Mouse (Mus musculus): ENCODE results near the gene Gm47791.

Gene Gm47791

GRCm38 (mm10) chr1:82787414-82787813, 16.4 kb upstream of the Gm47791 start:
- DNase-seq (ENCODE audit: low read depth, low spot score) = peak; percentile 47

DNA sequence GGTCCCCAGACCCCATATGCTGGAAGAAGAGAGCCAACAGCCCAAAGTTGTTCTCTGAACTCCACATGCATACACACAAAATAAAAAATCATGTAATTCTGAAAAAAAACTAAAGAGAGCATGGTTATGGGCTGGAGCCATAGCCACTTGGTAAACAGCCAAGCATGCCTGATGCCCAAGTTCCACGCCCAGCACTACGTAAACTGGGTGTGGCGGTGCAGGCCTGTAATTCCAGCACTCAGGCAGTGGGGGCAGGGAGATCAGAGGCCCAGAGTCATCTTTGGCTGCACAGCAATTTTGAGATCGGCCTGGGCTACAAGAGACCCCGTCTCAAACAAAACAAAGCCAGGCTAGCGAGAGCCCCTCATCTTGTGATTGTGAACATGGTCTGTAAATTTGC, 14.5 kb upstream of the Gm47791 start:
- no peak for DNase-seq (ENCODE audit: low read depth, low spot score)

DNA sequence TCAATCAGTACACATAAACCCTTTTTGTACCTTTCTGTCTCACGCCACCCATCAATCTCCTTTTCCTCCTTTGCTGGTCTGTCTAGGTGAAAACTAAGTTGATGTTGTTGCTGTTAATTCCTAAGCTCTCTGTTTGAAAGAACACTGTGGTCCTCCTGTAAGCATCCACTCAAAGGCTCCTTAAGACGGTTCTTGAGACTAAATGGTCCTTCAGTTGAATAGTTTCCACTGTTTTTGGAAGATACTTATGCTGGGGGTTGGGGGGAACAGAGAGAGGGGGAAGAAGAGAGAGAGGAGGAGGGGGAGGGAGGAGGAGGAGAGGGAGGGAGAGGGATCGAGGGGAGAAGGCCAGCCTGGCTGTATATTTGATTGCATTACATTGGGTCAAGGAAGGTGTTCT, 12.5 kb upstream of the Gm47791 start:
- DNase-seq (ENCODE audit: low read depth, low spot score) = no peak

GRCm38 (mm10) chr1:82779388-82779966, 8.4 kb upstream of the Gm47791 start:
- no peak for DNase-seq (ENCODE audit: low read depth, low spot score)

GRCm38 (mm10) chr1:82775293-82775692, 4.2 kb upstream of the Gm47791 start:
- no peak for DNase-seq (ENCODE audit: low read depth, low spot score)

- DNase-seq (ENCODE audit: low read depth, low spot score) = no peak
Measured at GRCm38 (mm10) chr1:82773208-82773607, 2.2 kb upstream of the Gm47791 start.

GRCm38 (mm10) chr1:82772428-82772827, 1.4 kb upstream of the Gm47791 start:
- DNase-seq (ENCODE audit: low read depth, low spot score) = no peak

DNA sequence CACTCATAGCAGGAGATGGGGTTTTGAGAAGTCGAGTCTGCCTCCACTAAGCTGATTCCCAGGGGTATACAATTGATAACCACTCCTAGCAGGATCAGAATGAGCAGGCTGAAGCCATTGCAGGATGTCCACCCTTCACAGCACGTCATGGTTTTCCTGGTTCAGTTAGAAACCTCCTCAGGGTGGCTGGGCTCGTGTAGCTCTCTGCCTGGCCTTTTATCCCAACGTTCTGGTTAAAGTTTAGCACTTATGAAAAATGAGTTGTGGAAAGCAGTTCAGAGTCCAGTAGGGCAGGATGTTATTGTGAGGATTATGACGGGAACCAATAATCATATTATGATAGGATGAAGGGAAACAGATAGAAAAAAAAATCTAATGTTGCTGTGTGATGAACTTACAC, 2.8 kb downstream of the Gm47791 start, which contains the start of gene Tm4sf20:
Tm4sf20 (minus strand) TSS at position 193 of the 400 bp plus-strand sequence.
- DNase-seq (ENCODE audit: low read depth, low spot score) = no peak

- no peak for DNase-seq (ENCODE audit: low read depth, low spot score)
Measured at GRCm38 (mm10) chr1:82766641-82767040, 4.4 kb downstream of the Gm47791 start.

DNA sequence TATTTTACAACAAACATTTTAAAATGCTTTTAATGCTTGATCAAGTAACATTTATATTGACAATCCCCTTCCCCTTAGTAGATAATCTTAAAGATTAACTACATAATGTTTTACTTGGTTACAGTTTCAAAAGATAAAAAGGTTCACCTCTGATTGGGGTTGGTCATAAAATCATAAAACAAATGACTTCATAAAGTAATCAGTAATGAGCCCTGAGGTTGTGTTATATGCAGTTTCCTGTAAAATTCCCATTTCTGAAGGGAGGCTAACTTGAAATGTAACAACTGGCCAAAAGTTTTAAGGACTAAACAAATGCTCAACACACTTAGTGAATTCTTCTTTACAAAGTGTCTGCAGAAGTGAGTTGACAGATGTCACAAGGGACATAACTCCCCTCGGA, 4.8 kb downstream of the Gm47791 start:
- no peak for DNase-seq (ENCODE audit: low read depth, low spot score)

- DNase-seq (ENCODE audit: low read depth, low spot score) = no peak
Measured at GRCm38 (mm10) chr1:82762274-82762673, 8.8 kb downstream of the Gm47791 start.

- no peak for DNase-seq (ENCODE audit: low read depth, low spot score)
Measured at GRCm38 (mm10) chr1:82761454-82762169, 9.4 kb downstream of the Gm47791 start.

DNA sequence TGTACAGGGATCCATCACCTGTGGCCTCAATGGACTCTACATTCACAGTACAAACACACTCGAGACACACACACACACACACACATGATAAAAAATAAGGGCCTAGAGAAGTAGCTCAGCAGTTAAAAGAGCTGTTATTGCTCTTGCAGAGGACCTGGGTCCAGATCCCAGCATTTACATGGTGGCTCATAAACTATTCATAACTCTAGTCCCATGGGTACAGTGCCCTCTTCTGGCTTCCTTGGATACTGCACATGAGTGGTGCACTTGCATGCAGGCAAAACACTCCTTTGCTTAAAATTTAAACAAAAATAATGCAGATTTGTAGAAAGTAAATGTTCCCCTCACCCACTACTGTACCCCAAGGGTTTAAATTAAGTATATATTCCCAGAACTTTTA, 11.5 kb downstream of the Gm47791 start:
- DNase-seq (ENCODE audit: low read depth, low spot score) = peak; percentile 5

DNA sequence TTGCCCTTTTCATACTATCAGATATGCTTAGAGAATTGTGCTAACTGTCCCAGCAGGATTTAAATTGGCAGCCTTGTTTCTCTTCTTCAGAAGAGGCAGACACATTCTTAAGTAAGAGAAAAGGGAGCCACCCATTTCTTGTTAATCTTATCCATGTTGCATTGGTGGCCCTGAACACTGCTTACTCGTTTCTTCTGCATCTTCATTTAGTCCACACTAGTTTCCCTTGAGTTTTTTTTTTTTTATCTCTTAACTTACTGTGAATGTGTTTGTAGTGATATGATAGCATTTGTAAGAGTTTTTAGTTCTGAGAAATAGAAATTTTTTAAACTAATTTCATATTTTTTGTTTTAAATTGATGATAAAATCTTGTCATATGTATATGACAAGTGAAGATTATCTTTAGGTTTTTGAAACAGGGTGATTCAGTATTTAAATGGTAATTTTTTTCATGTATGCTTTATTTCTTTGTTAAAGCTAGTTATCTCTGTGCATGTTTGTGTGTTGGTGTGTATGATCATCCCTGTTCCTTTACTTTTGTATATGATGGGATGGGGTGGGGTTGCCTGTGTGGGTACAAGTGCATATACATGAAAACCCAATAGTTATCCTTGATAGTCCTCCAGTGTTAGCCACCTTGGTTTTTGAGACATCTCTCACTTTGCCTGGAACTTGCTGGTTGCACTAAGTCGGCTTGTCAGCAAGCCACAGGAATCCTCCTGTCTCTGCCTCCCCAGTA, 23.2 kb downstream of the Gm47791 start:
- DNase-seq (ENCODE audit: low read depth, low spot score) = no peak

GRCm38 (mm10) chr1:82746408-82746807, 24.6 kb downstream of the Gm47791 start:
- no peak for DNase-seq (ENCODE audit: low read depth, low spot score)

- DNase-seq (ENCODE audit: low read depth, low spot score) = no peak
Measured at GRCm38 (mm10) chr1:82743962-82744361, 27.1 kb downstream of the Gm47791 start.

DNA sequence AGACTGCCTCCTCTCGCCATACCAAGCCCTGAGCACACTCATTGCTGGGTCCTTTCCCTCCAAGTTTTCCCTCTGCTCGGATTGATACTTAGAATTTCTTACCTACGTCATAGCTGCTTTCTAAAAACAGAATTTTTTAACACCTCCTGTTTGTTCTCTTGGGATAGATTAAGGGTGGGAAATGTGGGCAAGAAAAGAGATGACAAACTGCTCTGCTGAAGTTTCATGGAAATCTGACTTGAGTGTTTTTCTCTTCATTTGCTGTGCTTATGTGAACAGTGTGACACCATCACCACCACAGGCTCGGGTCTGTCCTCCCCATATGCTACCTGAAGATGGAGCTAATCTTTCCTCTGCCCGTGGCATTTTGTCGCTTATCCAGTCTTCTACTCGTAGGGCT, 29.5 kb downstream of the Gm47791 start:
- DNase-seq (ENCODE audit: low read depth, low spot score) = no peak

- DNase-seq (ENCODE audit: low read depth, low spot score) = no peak
Measured at GRCm38 (mm10) chr1:82738066-82738465, 33.0 kb downstream of the Gm47791 start.

- no peak for DNase-seq (ENCODE audit: low read depth, low spot score)
Measured at GRCm38 (mm10) chr1:82733357-82733756, 37.7 kb downstream of the Gm47791 start.

DNA sequence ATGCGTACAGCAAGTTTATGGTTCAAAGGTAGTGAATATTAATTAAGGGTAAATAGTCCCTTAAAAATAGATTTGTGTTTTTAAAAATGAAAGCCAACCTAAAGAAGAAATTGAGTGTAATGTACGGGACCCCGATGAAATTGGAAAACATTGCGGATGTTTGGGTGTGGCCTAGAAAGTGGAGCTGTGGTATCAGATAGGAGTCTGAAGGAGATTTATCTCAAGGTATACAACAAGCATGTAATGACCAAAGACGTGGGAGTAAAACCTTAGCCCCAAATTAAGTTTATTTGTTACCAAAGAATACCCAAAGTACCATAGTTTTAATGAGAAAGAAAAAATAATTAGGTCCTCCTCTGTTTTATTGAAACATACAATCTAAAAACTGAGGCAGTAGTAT, 44.6 kb downstream of the Gm47791 start:
- no peak for DNase-seq (ENCODE audit: low read depth, low spot score)

- DNase-seq (ENCODE audit: low read depth, low spot score) = peak; percentile 14
Measured at GRCm38 (mm10) chr1:82725875-82726185, 45.2 kb downstream of the Gm47791 start.

DNA sequence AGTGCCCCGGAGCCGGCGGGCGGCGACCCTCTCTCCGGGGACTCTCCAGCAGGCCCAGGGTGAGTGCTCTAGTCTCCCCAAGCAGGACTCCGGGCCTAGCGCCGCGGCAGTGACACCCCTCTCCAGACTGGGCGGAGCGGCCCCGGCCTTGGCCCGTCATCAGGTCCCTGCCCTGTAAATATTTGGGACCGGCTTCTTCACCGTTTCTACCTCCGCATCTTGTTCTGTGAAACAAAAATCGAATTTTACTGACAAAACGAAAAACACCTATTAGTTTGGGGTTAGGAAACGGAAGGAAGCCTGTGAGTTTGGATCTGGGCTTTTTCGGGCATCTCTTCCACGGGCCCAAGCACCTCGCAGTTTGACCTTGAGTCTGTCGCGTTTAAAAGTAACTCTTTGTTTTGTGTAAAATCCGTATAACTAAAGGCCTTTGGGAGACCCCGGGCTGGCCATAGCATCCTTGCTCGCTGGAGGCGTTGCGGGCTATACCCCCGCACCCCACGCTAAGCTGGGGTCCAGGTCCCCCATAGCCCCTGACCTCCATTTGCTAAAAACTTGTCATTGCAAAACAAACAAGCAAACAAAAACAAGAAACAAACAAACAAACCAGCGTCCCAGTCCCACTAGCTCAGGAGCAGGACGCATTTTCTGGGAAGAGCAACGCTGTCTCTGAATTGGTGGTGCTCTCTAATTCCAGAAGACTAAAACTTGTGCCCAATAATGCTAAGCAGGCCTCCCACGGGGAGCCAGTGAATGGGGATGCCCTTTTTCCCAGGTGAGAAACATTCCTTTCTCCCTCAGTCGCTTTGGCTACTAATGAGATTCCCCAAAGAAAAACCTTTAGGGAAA, 45.8 kb downstream of the Gm47791 start:
- DNase-seq (ENCODE audit: low read depth, low spot score) = peak; percentile 2
